Mouse (Mus musculus) gastrocnemius, postnatal 4 days (tissue): Measurements from ENCODE around the gene Pcp2. TPM values are rescaled to one million over a fixed set of nuclear protein-coding genes. Genes with fewer than 3 reads are reported as not detected.
A peak's percentile ranks its signal among the peaks of the same experiment; 100 is the strongest.

Experiments used
- DNase-seq, 2 experiments: peaks; one replicate each; pipeline ENCODE4 v3.0.0; 2021 to 2022; ENCODE audit warnings: low spot score in 2 of 2, mixed read lengths in 2 of 2
- long read RNA-seq, 2 experiments: library from polyadenylated mRNA; stranded (forward); transcript quantifications; one replicate each; pipeline ENCODE4 v2.0.0; 2021
- total RNA-seq, 2 experiments: library from RNA; stranded (reverse); gene quantifications; 2 replicates each; pipeline ENCODE4 v1.2.3; 2021

Gene Pcp2
- total RNA-seq: under 1 TPM in 1 of 2 experiments, not detected in 1; 0.65 TPM
- long read RNA-seq, experiment 1: 0 reads
- long read RNA-seq, experiment 2, partial matches to known transcripts: 0 of 1 reads
- long read RNA-seq, experiment 2, other reads (novel, unspliced or antisense): 1 of 1 reads

GRCm38 (mm10) chr8:3625445-3625844, at the start of gene Pcp2:
Gene Pcp2 (minus strand): TSS chr8:3625545.
- DNase-seq: no peak

GRCm38 (mm10) chr8:3674671-3675070, 49.3 kb upstream of the Pcp2 start:
- DNase-seq: no peak

DNA sequence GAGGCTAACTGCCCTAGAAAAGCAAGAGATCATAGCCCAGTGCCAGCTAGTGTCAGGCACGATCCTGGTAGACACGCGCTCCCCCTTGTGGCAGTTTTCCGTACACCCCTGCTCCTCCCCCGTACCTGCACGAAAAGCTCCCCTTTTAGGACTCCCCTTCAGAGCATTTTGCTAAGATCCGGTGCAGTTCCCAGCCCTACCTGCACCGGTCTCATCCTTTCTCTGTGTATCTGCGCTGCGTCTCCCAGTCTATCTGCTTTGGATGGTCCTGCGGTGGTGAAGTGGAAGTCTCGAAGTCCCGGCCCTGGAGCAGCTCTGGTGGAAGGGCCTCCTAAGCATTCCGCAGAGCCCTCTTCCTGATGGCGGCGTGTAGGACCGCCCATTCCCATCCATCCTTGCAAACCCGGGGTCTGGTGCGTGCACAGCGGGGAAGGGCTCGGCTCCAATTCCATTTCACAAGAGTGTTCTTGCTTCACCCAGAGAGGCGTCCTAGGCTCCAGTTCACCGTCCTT, 46.7 kb upstream of the Pcp2 start, which contains the start of gene Fcor:
Gene Fcor (minus strand): TSS at position 383 of the 512 bp plus-strand sequence.
- peak; percentile 65 to 76 for DNase-seq

GRCm38 (mm10) chr8:3670388-3670787, 45.0 kb upstream of the Pcp2 start:
- DNase-seq: no peak

- no peak for DNase-seq
Measured at GRCm38 (mm10) chr8:3665507-3665906, 40.2 kb upstream of the Pcp2 start, which contains the start of gene Mcemp1. Gene Mcemp1 (plus strand): TSS chr8:3665754.

- DNase-seq: no peak
Measured at GRCm38 (mm10) chr8:3664405-3664804, 39.1 kb upstream of the Pcp2 start.

GRCm38 (mm10) chr8:3660889-3661288, 35.5 kb upstream of the Pcp2 start:
- DNase-seq: no peak

DNA sequence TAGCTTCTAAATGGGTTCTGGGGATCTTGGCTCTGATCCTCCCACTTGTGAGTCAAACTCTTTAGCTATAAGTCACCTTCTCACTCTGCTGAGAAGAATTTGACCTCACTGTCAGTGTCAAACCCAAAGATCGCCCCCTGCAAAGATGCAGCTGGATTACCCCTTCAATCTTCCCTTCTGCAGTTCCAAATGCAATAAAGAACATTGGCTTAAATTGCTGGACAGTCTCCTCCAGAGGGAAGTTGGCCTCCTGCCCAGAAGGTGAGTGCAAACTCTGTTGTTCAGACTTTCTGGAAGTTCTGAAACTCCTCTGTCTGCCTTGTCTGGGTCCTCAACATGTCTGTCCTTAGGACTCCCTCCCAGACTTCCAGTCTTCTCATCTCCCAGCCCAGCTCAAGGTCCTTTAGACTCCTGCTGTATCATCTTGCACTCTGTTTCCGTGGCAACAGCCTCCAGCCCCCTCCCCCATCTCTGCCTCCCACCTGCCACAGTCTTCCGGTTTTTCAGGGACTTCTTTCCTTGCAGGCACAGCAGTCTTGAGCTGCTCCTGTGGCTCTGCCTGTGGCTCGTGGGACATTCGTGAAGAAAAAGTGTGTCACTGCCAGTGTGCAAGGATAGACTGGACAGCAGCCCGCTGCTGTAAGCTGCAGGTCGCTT, 31.5 kb upstream of the Pcp2 start:
- no peak for DNase-seq

GRCm38 (mm10) chr8:3655526-3655925, 30.2 kb upstream of the Pcp2 start, which contains the start of gene Retn:
Gene Retn (plus strand): TSS chr8:3655770.
- DNase-seq: no peak

DNA sequence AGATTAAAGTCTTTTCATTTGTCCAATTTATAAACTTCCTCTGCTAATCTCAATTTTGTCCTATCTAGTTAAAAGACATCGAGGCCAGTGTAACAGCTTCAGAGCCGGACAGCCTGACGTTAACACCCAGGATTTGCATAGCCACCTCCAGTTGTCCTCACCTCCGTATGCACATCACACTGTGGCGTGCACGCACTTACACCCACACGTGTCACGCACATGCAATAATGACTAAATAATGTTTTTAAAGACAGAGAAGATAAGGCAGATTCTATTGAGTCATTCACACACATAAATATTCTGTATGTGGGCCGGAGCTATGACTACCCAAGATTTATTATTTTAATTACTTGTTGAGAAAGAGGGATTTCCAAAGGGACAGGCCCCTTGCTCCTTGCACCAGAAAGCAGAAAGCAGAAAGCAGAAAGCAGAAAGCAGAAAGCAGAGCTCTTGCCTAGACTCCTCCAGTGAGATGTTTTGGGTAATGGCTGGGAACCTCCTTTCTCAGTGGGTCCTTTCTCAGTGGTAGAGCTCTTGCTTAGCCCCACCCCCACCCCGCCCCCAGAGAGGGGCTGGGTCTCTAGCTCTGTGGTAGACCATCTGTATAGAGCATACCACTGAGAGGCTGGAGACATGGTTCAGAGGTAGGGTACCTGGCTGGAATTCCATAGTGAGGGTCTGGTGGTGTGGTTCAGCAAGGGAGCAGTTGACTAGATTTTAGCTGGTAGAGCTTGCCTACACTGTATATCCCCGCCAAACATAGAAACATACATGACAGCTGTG, 29.6 kb upstream of the Pcp2 start:
- no peak for DNase-seq

GRCm38 (mm10) chr8:3652845-3653244, 27.5 kb upstream of the Pcp2 start:
- no peak for DNase-seq

DNA sequence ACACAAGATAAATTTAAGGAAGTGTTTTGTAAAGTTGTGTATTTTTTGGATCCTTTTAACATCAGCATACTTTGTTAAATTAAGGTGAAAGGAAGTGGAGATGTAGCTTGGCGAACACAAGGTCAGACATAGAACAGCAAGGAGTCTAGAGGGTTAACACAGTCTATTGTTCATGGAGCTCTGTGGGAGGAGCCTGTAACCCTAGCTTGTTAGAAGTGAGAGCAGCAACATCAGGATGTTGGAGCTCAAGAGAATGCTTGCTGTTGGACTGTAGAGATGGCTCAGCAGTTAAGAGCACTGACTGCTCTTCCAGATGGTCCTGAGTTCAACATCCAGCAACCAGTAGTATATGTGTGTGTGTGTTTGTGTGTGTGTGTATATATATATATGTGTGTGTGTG, 23.6 kb upstream of the Pcp2 start:
- no peak for DNase-seq

GRCm38 (mm10) chr8:3648268-3648667, 22.9 kb upstream of the Pcp2 start:
- no peak for DNase-seq

DNA sequence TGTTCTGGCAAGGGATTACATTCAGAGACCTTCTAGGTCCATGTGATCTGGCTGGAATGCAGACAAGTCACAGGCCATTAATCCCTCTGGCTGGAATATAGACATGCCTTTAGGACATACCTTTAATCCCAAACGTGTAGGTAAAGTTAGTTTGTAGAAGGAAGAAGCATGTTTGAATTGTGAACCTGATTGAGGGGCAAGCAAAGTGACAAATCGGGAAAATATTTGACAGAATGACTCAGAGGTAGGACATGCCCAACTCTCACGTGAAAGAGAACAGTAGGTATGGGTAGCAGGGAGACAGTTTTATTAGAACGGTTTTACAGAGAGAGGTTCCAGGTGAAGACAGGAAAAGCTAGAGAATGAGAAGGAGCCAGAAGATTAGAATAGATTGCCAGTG, 22.2 kb upstream of the Pcp2 start:
- DNase-seq: no peak

DNA sequence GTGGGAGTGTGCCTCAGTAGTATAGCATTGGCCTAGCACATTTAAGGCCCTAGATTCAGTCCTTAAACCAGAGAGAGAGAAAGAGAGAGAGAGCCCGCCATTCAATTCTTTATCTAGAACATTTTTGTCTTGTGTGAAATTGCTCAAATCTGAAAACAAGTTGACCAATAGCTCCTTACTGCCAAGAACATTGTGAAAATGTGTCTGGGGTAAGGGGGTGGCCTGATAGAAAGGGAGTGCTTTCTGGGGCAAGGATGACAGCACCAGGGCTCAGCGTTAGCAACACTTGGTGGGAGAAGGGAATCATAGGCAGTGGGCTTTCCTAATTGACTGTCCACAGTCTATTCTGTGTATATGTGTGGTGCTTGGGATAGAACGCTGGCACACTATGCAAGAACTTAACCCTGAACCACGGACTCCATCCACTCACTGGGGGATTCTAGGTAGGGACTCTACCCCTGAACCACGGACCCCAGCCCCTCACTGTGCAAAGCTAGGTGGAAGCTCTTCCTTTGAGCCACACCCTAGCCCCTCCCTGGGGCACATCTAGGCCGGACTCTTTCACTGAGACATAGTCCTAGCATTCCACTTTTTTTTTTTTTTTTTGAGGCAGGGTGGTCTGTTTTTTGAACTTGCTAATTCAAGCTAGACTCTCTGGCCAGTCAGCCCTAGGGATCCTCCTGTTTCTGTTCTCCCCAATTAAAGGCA, 21.6 kb upstream of the Pcp2 start:
- DNase-seq: no peak

DNA sequence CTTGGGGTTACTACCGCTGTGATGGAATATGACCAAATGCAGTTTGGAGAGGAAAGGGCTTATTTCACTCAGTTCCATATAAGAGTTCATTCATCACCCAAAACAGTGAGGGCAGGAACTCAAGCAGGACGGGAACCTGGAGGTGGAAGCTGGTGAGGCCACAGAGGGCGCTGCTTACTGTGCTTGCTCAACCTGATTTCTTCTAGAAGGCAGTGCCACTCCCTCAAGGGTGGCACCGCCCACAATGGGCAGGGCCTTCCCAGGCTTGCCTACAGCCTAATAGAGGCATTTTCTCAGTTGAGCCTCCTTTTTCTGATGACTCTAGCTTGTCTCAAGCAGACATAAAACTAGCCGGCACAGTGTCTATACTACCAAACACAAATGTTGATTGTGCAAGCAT, 20.5 kb upstream of the Pcp2 start:
- peak in 1 of 2 experiments; percentile 34 for DNase-seq

- DNase-seq: no peak
Measured at GRCm38 (mm10) chr8:3631478-3631875, 6.1 kb upstream of the Pcp2 start.

GRCm38 (mm10) chr8:3630647-3631477, 5.5 kb upstream of the Pcp2 start, which contains the start of gene Stxbp2:
Gene Stxbp2 (plus strand): TSS chr8:3630955.
- DNase-seq: no peak

DNA sequence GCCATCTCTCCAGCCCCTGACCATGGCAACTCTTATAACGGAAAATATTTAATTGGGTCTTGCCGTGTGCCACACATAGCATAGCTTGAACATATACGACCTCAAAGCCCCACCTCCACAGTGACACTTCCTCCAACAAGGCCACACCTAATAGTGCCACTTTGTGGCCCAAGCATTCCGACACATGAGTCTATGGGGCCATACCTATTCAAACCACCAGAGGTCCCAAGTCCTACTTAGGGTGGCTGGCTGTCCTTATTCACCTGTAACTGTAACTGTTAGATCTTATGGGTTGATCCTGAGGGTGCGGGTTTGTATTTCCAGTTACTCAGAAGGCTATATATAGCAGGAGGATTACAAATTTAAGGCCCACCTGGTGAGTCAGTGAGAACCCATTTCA, 2.7 kb upstream of the Pcp2 start:
- no peak for DNase-seq

- no peak for DNase-seq
Measured at GRCm38 (mm10) chr8:3626971-3627370, 1.6 kb upstream of the Pcp2 start.
